Mouse (Mus musculus) bone marrow macrophage, adult 2 months (primary cell): ENCODE results near the gene Ndufb3. TPM values are rescaled to one million over a fixed set of nuclear protein-coding genes. Genes with fewer than 3 reads are reported as not detected.
"Not testable (repeated sequence)": the region's sequence is repeated elsewhere in the genome, so short reads cannot be mapped to it uniquely, and the experiment has no call there.

Experiments used
- H3K27ac ChIP-seq: 2 replicates; pipeline ENCODE4 v1.5.1; 2012; ENCODE audit warnings: low read depth, low read length; ENCODE audit not compliant: insufficient read depth
- H3K4me1 ChIP-seq: 2 replicates; pipeline ENCODE4 v1.6.1; 2012; ENCODE audit warnings: low read length; ENCODE audit not compliant: control insufficient read depth, insufficient read depth
- H3K4me3 ChIP-seq: 2 replicates; pipeline ENCODE4 v1.5.1; 2012; ENCODE audit warnings: mild to moderate bottlenecking, low read length, moderate library complexity; ENCODE audit not compliant: insufficient read depth
- CTCF ChIP-seq: IDR thresholded peaks from 2 replicates; pipeline ENCODE4 v1.5.1; 2012; ENCODE audit warnings: low read depth, mild to moderate bottlenecking, low read length, moderate library complexity
- POLR2A ChIP-seq: IDR thresholded peaks from 2 replicates; pipeline ENCODE4 v1.6.1; 2012; ENCODE audit warnings: mild to moderate bottlenecking, low read depth, low read length, borderline replicate concordance
- polyA plus RNA-seq: library from polyadenylated mRNA; stranded (reverse); fragments of >200 nt; gene quantifications from 2 replicates; pipeline ENCODE4 v1.2.4, GENCODE M21; 2012; ENCODE audit not compliant: missing spikeins, insufficient read depth, insufficient read length

Gene Ndufb3
- polyA plus RNA-seq, 1 experiment = 94.5 TPM

- Histone ChIP-seq H3K4me3 (no peak overlapping the region), H3K4me1 (peaks cover 29% of the 10 kb centered on the region)
- TF ChIP-seq CTCF = no peak
Measured at GRCm38 (mm10) chr1:58616176-58616575, 30.0 kb downstream of the Ndufb3 start.

GRCm38 (mm10) chr1:58617076-58617475, 30.9 kb downstream of the Ndufb3 start:
- no peak overlapping the region for H3K4me3 ChIP-seq
- TF ChIP-seq POLR2A = no peak
- TF ChIP-seq CTCF = no peak
- no peak overlapping the region for H3K27ac ChIP-seq
- peaks cover 29% of the 10 kb centered on the region for H3K4me1 ChIP-seq

More at GRCm38 (mm10) chr1:58616176-58616575, 30.0 kb downstream of the Ndufb3 start:
- H3K27ac ChIP-seq = no peak overlapping the region

- Histone ChIP-seq H3K4me1 (peaks cover 29% of the 10 kb centered on the region), H3K27ac (peak overlapping the region; percentile 96), H3K4me3 (peak overlapping the region; percentile 56)
- TF ChIP-seq POLR2A = no peak
- no peak for TF ChIP-seq CTCF
Measured at GRCm38 (mm10) chr1:58617978-58618668, 31.9 kb downstream of the Ndufb3 start.

- peak overlapping the region; percentile 74 for H3K27ac ChIP-seq
- H3K4me1 ChIP-seq = peaks cover 29% of the 10 kb centered on the region
- TF ChIP-seq CTCF (peak; percentile 33; the same call in 1 of the 2 replicates), POLR2A (no peak)
- no peak overlapping the region for H3K4me3 ChIP-seq
Measured at GRCm38 (mm10) chr1:58618766-58619165, 32.6 kb downstream of the Ndufb3 start.

DNA sequence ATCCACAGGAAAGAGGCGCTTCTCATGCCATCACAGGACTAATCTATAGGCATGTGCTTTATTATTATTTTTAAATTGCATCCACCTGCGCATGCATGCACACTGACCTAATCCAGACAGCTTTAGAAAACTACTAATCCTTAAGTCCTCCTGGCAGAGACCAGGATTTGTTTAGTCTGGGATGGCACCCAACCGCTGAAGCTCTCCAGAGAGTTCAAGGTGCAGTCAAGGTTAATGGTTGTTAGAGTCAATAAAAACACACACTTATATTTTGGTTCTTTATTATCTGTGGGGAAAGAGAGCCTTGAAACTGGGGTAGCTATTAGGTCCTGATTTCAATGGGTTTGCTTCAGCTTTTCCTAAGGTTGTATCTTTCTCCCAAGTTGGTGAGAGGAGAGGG, 35.1 kb downstream of the Ndufb3 start:
- H3K4me1 ChIP-seq = peaks cover 22% of the 10 kb centered on the region
- H3K27ac ChIP-seq = no peak overlapping the region
- H3K4me3 ChIP-seq = no peak overlapping the region
- TF ChIP-seq CTCF (no peak), POLR2A (no peak)

GRCm38 (mm10) chr1:58621996-58622748, 36.0 kb downstream of the Ndufb3 start:
- TF ChIP-seq CTCF = no peak
- TF ChIP-seq POLR2A = no peak
- Histone ChIP-seq H3K4me3 (no peak overlapping the region), H3K4me1 (peaks cover 16% of the 10 kb centered on the region), H3K27ac (no peak overlapping the region)

- H3K4me3 ChIP-seq, H3K4me1 ChIP-seq, H3K27ac ChIP-seq: not testable (repeated sequence)
Measured at GRCm38 (mm10) chr1:58628847-58629246, 42.7 kb downstream of the Ndufb3 start.

Other genes starting within 250 kb of the Ndufb3 start
- gene Bzw1, start 193.5 kb upstream of the Ndufb3 start, polyA plus RNA-seq = 113 and 126 TPM in 2 replicates
- 270 and 287 TPM in 2 replicates for gene Clk1, start 162.3 kb upstream of the Ndufb3 start, polyA plus RNA-seq
- 10.3 and 13.7 TPM in 2 replicates for gene Nif3l1, start 141.2 kb upstream of the Ndufb3 start, polyA plus RNA-seq
- 23.8 and 33.3 TPM in 2 replicates for gene Ppil3, start 140.9 kb upstream of the Ndufb3 start, polyA plus RNA-seq
- 12.2 and 14.3 TPM in 2 replicates for gene Orc2, start 81.3 kb upstream of the Ndufb3 start, polyA plus RNA-seq
- 5.9 and 9.1 TPM in 2 replicates for gene Fam126b, start 61 bp upstream of the Ndufb3 start, polyA plus RNA-seq
- not detected in 2 replicates for gene Als2cr12, start 109.6 kb downstream of the Ndufb3 start, polyA plus RNA-seq
- 95.8 and 102 TPM in 2 replicates for gene Cflar, start 125.1 kb downstream of the Ndufb3 start, polyA plus RNA-seq
- gene Casp8, start 209.0 kb downstream of the Ndufb3 start, polyA plus RNA-seq = 97.4 and 98.2 TPM in 2 replicates